Mouse (Mus musculus) bone marrow macrophage, adult 2 months (primary cell): ENCODE results near the gene Lcor. TPM values are rescaled to one million over a fixed set of nuclear protein-coding genes. Genes with fewer than 3 reads are reported as not detected.
A peak's percentile ranks its signal among the peaks of the same experiment; 100 is the strongest.

Experiments
- H3K27ac ChIP-seq: 2 replicates; pipeline ENCODE4 v1.5.1; 2012; ENCODE audit warnings: low read depth, low read length; ENCODE audit not compliant: insufficient read depth
- H3K4me1 ChIP-seq: 2 replicates; pipeline ENCODE4 v1.6.1; 2012; ENCODE audit warnings: low read length; ENCODE audit not compliant: control insufficient read depth, insufficient read depth
- H3K4me3 ChIP-seq: 2 replicates; pipeline ENCODE4 v1.5.1; 2012; ENCODE audit warnings: mild to moderate bottlenecking, low read length, moderate library complexity; ENCODE audit not compliant: insufficient read depth
- CTCF ChIP-seq: IDR thresholded peaks from 2 replicates; pipeline ENCODE4 v1.5.1; 2012; ENCODE audit warnings: low read depth, mild to moderate bottlenecking, low read length, moderate library complexity
- POLR2A ChIP-seq: IDR thresholded peaks from 2 replicates; pipeline ENCODE4 v1.6.1; 2012; ENCODE audit warnings: mild to moderate bottlenecking, low read depth, low read length, borderline replicate concordance
- polyA plus RNA-seq: library from polyadenylated mRNA; stranded (reverse); fragments of >200 nt; gene quantifications from 2 replicates; pipeline ENCODE4 v1.2.4, GENCODE M21; 2012; ENCODE audit not compliant: missing spikeins, insufficient read depth, insufficient read length

The Lcor gene
- polyA plus RNA-seq, 1 experiment = 8.9 TPM

GRCm38 (mm10) chr19:41447166-41447565 lies 35.3 kb upstream of the Lcor start:
- no peak for TF ChIP-seq POLR2A
- TF ChIP-seq CTCF = no peak
- H3K4me1 ChIP-seq = peaks cover 31% of the 10 kb centered on the region
- H3K27ac ChIP-seq = no peak overlapping the region
- H3K4me3 ChIP-seq = no peak overlapping the region

GRCm38 (mm10) chr19:41447760-41448159 lies 34.7 kb upstream of the Lcor start:
- no peak overlapping the region for H3K4me3 ChIP-seq
- peaks cover 31% of the 10 kb centered on the region for H3K4me1 ChIP-seq
- no peak for TF ChIP-seq POLR2A
- no peak for TF ChIP-seq CTCF
- no peak overlapping the region for H3K27ac ChIP-seq

DNA sequence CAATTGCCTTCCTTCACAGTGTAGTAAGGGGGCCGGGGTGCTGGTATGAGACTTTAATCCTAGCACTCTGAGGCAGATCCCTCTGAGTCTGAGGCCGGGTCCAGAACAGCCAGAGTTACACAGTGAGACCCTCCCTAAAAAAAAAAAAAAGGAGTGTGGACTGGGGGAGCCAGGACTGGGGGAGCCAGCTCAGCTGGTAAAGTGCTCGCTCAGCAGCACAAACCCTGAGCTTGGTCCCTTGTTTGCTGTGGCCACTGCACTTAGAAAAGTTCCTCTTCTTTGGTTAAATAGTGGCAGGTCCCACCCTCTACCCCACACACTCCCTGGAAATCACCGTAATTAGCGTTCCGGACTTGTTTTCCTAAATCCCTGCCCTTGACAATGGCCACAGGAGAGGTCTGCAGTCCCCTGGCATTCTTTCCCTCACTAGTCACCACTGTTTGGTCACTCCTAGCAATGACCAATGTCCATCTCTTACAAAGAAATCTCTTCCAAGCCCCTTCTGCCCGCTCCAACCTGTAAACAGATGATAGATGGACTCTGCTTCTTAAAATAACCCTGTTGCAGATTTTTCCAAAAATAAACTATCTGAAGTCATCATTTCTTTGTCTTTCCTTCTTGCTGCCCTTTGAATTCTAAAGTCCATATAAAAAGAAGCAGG lies 32.9 kb upstream of the Lcor start:
- peaks cover 29% of the 10 kb centered on the region for H3K4me1 ChIP-seq
- H3K27ac ChIP-seq = no peak overlapping the region
- no peak for TF ChIP-seq POLR2A
- no peak for TF ChIP-seq CTCF
- no peak overlapping the region for H3K4me3 ChIP-seq

DNA sequence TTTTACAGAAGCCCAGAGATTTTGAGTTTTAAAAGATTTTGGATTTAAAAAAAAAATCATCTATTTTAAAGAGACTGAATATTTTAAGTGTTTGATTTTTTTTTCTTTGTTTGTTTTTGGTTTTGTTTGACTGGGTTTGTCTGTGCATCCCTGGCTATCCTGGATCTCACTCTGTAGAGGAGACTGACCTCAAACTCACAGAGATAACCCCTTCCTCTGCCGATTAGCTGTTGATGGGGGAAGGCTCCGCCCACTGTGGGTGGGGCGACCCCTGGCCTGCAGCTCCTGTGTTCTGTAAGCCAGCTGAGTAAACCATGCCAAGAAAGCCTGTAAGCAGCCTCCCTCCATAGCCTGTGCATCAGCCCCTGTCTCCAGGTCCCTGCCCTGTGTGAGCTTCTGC lies 30.3 kb upstream of the Lcor start:
- TF ChIP-seq POLR2A (no peak), CTCF (no peak)
- Histone ChIP-seq H3K27ac (no peak overlapping the region), H3K4me3 (no peak overlapping the region), H3K4me1 (peaks cover 18% of the 10 kb centered on the region)

DNA sequence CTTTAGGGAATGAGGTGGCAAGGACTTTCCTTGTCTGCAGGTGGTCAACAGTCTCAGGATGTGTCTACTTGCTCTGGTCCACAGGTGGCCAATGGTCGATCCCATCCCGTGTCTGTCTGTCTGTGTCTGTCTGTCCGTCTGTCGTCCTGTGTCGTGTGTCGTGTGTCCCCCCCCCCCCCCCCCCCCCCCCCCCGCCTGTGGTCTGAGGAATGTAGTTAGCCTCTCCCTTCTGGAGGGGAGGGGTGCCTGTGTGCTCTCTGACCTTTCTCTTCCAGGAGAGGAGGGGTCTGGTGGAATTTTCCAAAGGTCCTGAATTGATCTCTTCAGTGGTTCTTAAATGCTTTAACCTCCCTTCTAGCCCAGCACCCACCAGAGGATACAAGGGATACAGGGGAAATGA lies 27.8 kb upstream of the Lcor start:
- Histone ChIP-seq H3K27ac (peak overlapping the region; percentile 34), H3K4me1 (peaks cover 10% of the 10 kb centered on the region), H3K4me3 (no peak overlapping the region)
- TF ChIP-seq POLR2A (no peak), CTCF (no peak)

DNA sequence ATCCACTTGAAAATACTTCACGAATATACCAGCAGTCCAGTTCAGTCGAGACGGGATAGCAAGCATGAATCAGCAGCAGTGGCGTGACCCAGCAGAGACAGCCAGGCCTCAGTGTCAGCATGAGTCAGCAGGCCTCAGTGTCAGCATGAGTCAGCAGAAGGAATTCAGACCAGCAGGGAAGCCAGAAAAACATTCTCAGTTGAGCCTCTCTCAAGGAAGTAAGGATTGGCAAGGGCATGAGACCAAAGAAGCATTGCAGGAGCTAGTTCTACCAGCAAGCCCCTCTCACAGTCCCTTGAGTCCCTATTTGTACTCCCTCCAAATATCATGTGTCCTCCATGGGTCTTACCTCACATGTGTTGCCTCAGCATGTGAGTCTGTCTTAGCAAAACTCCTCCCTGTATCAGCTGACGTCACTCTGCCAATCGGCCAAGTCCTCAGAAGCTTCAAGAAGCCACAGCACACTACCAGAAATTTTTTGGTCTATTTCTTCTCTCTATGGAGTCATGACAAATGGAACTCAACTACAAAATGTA lies 27.3 kb upstream of the Lcor start:
- no peak for TF ChIP-seq POLR2A
- TF ChIP-seq CTCF = no peak
- peak overlapping the region; percentile 34 for H3K27ac ChIP-seq
- no peak overlapping the region for H3K4me3 ChIP-seq
- peaks cover 5% of the 10 kb centered on the region for H3K4me1 ChIP-seq

DNA sequence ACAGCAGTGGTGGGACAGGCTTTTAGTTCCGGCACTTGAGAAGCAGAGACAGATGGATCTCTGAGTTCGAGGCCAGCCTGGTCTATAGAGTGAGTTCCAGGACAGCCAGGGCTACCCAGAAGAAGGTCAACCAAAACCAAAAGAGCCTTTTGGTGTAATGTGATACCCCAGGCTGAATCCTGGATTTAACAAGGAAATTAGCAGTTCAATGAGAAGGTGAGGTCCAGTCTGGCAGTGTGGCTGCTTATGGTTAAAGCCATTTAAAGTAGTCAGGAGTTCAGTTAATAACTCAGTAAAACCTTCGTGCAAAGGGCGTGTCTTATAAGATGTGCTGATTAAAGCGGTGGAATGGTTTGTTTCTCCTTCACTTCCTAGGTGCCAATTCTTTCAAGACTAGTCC lies 25.3 kb upstream of the Lcor start:
- no peak for TF ChIP-seq CTCF
- TF ChIP-seq POLR2A = no peak
- H3K4me3 ChIP-seq = no peak overlapping the region
- H3K4me1 ChIP-seq = peaks cover 6% of the 10 kb centered on the region
- H3K27ac ChIP-seq = no peak overlapping the region

DNA sequence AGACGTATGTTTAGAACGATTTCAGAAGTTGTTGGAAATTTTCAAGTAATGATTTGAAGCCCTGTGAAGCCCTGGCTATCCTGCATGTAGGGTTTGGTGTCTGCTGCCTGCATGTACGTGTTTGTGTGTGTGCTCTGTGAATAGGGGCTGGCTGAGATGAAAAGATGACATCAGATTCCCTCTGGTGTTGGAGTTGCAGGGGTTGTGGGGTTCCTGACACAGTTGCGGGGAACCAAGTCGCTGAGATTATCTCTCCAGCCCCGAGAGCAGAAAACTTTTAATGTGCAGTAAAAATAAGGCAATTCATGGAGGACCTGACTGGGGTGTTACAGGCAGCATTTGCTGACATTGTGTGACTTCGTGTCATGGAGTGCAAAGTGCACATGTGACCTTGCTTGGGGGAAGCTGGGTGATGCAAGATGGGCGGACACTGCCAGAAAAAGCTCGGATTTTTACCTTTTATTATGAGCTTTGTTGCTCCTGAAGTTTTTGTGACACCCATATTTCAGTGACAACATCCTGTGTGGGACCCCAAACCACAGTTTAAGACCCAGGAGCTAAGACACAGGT lies 20.2 kb upstream of the Lcor start:
- Histone ChIP-seq H3K4me1 (peaks cover 7% of the 10 kb centered on the region), H3K4me3 (no peak overlapping the region), H3K27ac (no peak overlapping the region)
- TF ChIP-seq POLR2A = no peak
- no peak for TF ChIP-seq CTCF

DNA sequence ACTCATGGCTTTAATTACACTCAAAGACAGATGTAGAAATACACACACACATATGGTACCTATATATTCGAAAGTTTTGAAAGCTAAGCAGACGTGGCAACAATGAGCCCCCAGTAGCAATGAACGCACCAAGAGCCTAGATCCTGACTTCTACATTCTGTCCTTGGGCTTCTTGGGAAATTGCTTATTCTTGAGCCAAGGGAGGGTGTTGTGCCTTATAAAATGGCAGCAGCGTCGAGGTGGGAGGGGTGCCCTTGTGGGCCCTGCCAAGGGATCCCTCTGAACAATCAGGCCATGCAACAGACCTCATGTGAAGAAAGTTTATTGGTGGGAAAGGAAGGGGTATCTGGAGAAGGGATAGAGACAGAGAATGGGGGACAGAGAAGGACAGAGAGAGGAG lies 18.6 kb upstream of the Lcor start:
- Histone ChIP-seq H3K4me3 (no peak overlapping the region), H3K4me1 (peaks cover 7% of the 10 kb centered on the region)
- TF ChIP-seq CTCF (no peak), POLR2A (no peak)

GRCm38 (mm10) chr19:41466475-41466874 lies 16.0 kb upstream of the Lcor start:
- Histone ChIP-seq H3K27ac (no peak overlapping the region), H3K4me3 (no peak overlapping the region), H3K4me1 (peaks cover 7% of the 10 kb centered on the region)
- no peak for TF ChIP-seq CTCF
- no peak for TF ChIP-seq POLR2A

More for the DNA sequence above, 18.6 kb upstream of the Lcor start:
- no peak overlapping the region for H3K27ac ChIP-seq

DNA sequence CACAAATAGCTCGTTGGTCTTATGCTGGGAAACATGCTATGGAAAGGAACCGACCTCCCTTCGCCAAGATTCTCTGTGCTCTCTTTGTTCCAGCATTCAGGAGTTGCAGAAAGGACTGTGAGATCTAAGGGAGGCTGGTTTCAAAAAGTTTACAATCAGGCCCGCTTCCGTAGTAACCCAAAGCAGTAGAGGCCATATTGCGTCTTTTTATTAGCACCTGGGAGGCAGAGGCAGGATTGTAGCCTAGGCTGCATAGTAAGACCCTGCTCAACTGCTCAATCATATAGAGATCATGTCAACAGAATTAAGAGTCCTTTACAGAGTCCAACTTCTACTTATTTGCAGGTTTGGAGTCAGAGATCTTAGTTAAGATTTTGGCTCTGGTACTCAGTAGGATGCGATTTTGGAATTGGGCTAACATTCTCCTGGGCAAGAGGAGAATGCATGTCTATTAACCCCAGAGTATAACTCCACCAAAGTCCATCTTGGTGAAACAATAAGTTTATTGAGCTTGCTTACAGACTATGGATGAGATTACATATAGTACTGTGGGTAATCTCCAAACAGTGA lies 8.8 kb upstream of the Lcor start:
- no peak overlapping the region for H3K27ac ChIP-seq
- TF ChIP-seq POLR2A (no peak), CTCF (no peak)
- H3K4me3 ChIP-seq = no peak overlapping the region
- peaks cover 10% of the 10 kb centered on the region for H3K4me1 ChIP-seq
